Mouse (Mus musculus) midbrain, embryonic 12.5 days (tissue): Measurements from ENCODE around the gene Itih3. TPM values are rescaled to one million over a fixed set of nuclear protein-coding genes. Genes with fewer than 3 reads are reported as not detected.

Experiments
- ATAC-seq: fragments of 200-750 bp; cut with Nextera tagmentation; 2 replicates; pipeline ENCODE4 v1.8.0; 2017; ENCODE audit warnings: low read depth, moderate TSS enrichment, moderate library complexity; ENCODE audit not compliant: low FRiP score
- H3K27ac ChIP-seq: fragments of 300-500 bp; sonication (generic); replicated peaks from 2 replicates; pipeline ENCODE4 v1.5.1; 2016; ENCODE audit warnings: mild to moderate bottlenecking
- H3K27me3 ChIP-seq: fragments of 300-500 bp; sonication (generic); 2 replicates; pipeline ENCODE4 v1.6.1; 2016; ENCODE audit warnings: mild to moderate bottlenecking
- H3K36me3 ChIP-seq: fragments of 300-500 bp; sonication (generic); 2 replicates; pipeline ENCODE4 v1.6.1; 2016
- H3K4me1 ChIP-seq: fragments of 300-500 bp; sonication (generic); 2 replicates; pipeline ENCODE4 v1.6.1; 2016
- H3K4me2 ChIP-seq: fragments of 300-500 bp; sonication (generic); replicated peaks from 2 replicates; pipeline ENCODE4 v1.6.1; 2016; ENCODE audit warnings: mild to moderate bottlenecking, moderate library complexity
- H3K4me3 ChIP-seq: fragments of 300-500 bp; sonication (generic); 2 replicates; pipeline ENCODE4 v1.5.1; 2016; ENCODE audit warnings: mild to moderate bottlenecking
- H3K9ac ChIP-seq: fragments of 300-500 bp; sonication (generic); replicated peaks from 2 replicates; pipeline ENCODE4 v1.6.1; 2016; ENCODE audit warnings: mild to moderate bottlenecking, moderate library complexity
- H3K9me3 ChIP-seq: fragments of 300-500 bp; sonication (generic); 2 replicates; pipeline ENCODE4 v1.6.1; 2016; ENCODE audit warnings: mild to moderate bottlenecking
- WGBS: fragments of 180-500 bp; shearing (Covaris S2); methylation state at CpG from one replicate; pipeline ENCODE4 v1.1.7; 2016; 5-methylcytosine and 5-hydroxymethylcytosine counted together
- polyA plus RNA-seq: library from polyadenylated mRNA; unstranded; fragments of >200 nt; fragmentation: Nextera tagmentation; extraction: Ambion mirVana; gene quantifications from 2 replicates; pipeline ENCODE4 v1.2.1, GENCODE M21; 2016

Gene Itih3
- polyA plus RNA-seq, 1 experiment from 2014 or later = 0.55 TPM

GRCm38 (mm10) chr14:30888271-30888732 lies 35.3 kb downstream of the Itih3 start:
- no peak overlapping the region for H3K9ac ChIP-seq
- no peak overlapping the region for H3K27ac ChIP-seq
- 0 out of 2 replicates have a peak, but pooled peaks cover 4% of the 10 kb centered on the region for H3K4me1 ChIP-seq
- H3K4me2 ChIP-seq = no peak overlapping the region
- H3K4me3 ChIP-seq = no peak overlapping the region
- 28% methylated on average over 8 of the region's 9 CpGs for WGBS
- no peaks in the 10 kb centered on the region for H3K9me3 ChIP-seq
- no peaks in the 10 kb centered on the region for H3K36me3 ChIP-seq
- no peak for ATAC-seq
- no peaks in the 10 kb centered on the region for H3K27me3 ChIP-seq

DNA sequence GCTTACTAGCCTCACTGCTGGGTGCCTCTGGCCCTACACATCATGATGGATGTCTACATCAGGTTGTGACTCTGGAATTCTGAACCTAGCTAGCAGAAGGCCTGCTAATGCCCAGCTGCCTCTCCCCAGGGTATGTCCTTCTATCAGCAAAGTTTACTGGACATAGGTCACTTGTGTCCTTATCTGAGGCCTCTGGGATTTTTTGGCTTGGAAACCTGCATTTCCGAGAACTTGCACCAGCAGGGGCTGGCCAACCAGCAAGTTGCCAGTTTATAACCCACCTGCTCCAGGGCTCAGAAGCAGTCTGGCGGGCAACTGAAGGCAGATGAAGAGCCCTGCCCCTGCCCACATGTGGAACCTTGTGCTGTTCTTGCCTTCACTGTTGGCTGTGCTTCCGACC lies 37.4 kb downstream of the Itih3 start, which contains the start of gene Itih4:
Gene Itih4, plus strand, starts transcription at position 273 of the 400 bp plus-strand sequence.
- Histone ChIP-seq H3K36me3 (no peaks in the 10 kb centered on the region), H3K27me3 (no peaks in the 10 kb centered on the region), H3K9me3 (no peaks in the 10 kb centered on the region), H3K4me2 (no peak within 1 kb of the TSS), H3K27ac (no peak within 1 kb of the TSS), H3K4me1 (0 out of 2 replicates have a peak, but pooled peaks cover 4% of the 10 kb centered on the region), H3K9ac (no peak within 1 kb of the TSS), H3K4me3 (no peak within 1 kb of the TSS)
- whole genome bisulfite sequencing = 89% methylated on average over 3 of the region's 3 CpGs
- no peak for ATAC-seq

DNA sequence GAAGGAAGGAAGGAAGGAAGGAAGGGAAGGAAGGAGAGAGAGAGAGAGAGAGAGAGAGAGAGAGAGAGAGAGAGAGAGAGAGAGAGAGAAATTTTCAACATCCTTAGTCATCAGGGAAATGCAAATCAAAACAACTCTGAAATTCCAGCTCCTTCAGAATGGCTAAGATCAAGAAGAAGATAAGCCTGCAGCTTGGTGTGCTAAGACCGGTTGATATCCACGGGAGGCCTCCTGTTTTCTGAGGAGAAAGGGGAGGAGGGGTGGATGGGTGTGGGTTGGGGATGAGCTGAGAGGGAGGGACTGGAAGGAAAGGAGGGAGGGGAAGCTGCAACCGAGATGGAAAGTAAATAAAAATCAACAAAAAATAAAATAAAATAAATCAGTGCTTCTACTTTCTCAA lies 38.3 kb downstream of the Itih3 start:
- Histone ChIP-seq H3K4me1 (0 out of 2 replicates have a peak, but pooled peaks cover 4% of the 10 kb centered on the region), H3K4me3 (no peak overlapping the region), H3K27me3 (no peaks in the 10 kb centered on the region), H3K4me2 (no peak overlapping the region), H3K27ac (no peak overlapping the region), H3K9ac (no peak overlapping the region), H3K9me3 (no peaks in the 10 kb centered on the region), H3K36me3 (no peaks in the 10 kb centered on the region)
- ATAC-seq = no peak
- 24% methylated on average over 3 of the region's 3 CpGs for WGBS

GRCm38 (mm10) chr14:30881718-30882108 lies 41.8 kb downstream of the Itih3 start:
- Histone ChIP-seq H3K9me3 (no peaks in the 10 kb centered on the region), H3K9ac (no peak overlapping the region), H3K4me3 (no peak overlapping the region), H3K27ac (no peak overlapping the region), H3K4me2 (no peak overlapping the region), H3K36me3 (no peaks in the 10 kb centered on the region), H3K4me1 (no peaks in the 10 kb centered on the region), H3K27me3 (no peaks in the 10 kb centered on the region)
- ATAC-seq = no peak
- 92% methylated on average over 3 of the region's 3 CpGs for WGBS

- ATAC-seq = no peak
- Histone ChIP-seq H3K9ac (no peak overlapping the region), H3K36me3 (no peaks in the 10 kb centered on the region; the same call in 1 of the 2 replicates), H3K4me2 (no peak overlapping the region), H3K27ac (no peak overlapping the region), H3K4me3 (no peak overlapping the region), H3K27me3 (no peaks in the 10 kb centered on the region), H3K9me3 (no peaks in the 10 kb centered on the region), H3K4me1 (no peaks in the 10 kb centered on the region)
- 88% methylated on average over 17 of the region's 17 CpGs for WGBS
Measured at GRCm38 (mm10) chr14:30880811-30881717, 42.5 kb downstream of the Itih3 start.

DNA sequence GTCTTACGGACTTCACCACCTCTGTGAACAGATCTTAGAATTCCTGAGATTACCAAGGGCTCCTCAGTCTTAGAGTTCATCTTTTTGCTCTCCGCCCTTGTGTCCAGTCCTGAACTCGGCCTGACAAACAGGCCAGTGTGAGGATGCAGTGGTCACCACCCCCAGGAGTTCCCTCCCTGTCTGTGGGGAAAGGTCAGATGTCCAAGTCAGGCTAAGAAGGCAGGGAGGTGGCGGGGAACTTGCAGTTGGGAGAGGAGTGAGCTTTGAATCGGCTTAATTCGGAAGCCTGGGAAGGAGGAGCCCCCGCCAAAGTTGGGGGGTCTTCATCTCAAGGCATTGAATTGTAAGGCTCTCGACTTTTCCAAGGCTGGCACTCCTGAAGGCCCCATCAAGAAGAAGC lies 43.3 kb downstream of the Itih3 start:
- Histone ChIP-seq H3K27ac (no peak overlapping the region), H3K4me3 (no peak overlapping the region), H3K4me2 (no peak overlapping the region), H3K4me1 (no peaks in the 10 kb centered on the region), H3K9me3 (no peaks in the 10 kb centered on the region), H3K36me3 (peaks cover 7% of the 10 kb centered on the region; the same call in 1 of the 2 replicates), H3K27me3 (no peaks in the 10 kb centered on the region), H3K9ac (no peak overlapping the region)
- WGBS = 75% methylated on average over 8 of the region's 8 CpGs
- ATAC-seq = no peak

GRCm38 (mm10) chr14:30879794-30880193 lies 43.8 kb downstream of the Itih3 start:
- Histone ChIP-seq H3K9ac (no peak overlapping the region), H3K4me1 (no peaks in the 10 kb centered on the region), H3K9me3 (no peaks in the 10 kb centered on the region), H3K27me3 (no peaks in the 10 kb centered on the region), H3K27ac (no peak overlapping the region), H3K4me2 (no peak overlapping the region), H3K36me3 (peaks cover 8% of the 10 kb centered on the region; the same call in 1 of the 2 replicates), H3K4me3 (no peak overlapping the region)
- ATAC-seq = no peak
- WGBS = 65% methylated on average over 9 of the region's 9 CpGs

DNA sequence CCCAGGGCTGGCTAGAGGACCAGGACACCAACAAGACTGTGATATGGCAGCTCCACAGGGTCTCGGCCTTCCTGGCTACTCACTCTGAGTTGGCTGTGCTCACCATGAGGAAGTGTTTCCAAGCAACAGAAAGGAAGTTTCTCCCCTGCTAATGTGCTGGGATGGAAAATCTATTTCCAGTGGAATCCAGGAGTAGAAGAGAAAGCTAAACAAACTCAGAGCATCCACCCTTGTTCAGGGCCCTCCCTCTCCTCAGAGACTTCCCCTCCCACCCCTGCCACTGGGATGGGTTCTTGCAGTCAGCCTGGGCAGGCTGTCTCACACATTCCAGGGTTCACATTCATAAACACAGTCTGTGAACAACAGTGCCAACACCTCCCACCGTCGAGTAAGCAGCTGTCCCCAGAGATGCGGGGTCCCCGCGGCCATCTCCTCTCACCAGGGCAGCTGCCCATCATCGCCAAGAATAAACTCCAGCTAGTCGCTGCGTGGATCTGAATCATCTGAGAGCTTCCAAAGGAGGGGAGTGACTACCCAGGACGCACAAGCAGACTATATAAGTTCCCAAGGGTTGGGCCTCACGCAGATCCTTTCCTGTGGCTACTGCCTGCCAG lies 44.5 kb downstream of the Itih3 start, which contains the start of gene Mustn1:
Gene Mustn1, plus strand, starts transcription at position 243 of the 614 bp plus-strand sequence.
- Histone ChIP-seq H3K9ac (no peak within 1 kb of the TSS), H3K36me3 (peaks cover 14% of the 10 kb centered on the region), H3K9me3 (no peaks in the 10 kb centered on the region), H3K27me3 (no peaks in the 10 kb centered on the region), H3K4me2 (no peak within 1 kb of the TSS), H3K4me1 (no peaks in the 10 kb centered on the region), H3K27ac (no peak within 1 kb of the TSS), H3K4me3 (no peak within 1 kb of the TSS)
- 79% methylated on average over 11 of the region's 11 CpGs for WGBS
- no peak for ATAC-seq

GRCm38 (mm10) chr14:30877827-30878226 lies 45.7 kb downstream of the Itih3 start:
- Histone ChIP-seq H3K9me3 (no peaks in the 10 kb centered on the region), H3K27me3 (no peaks in the 10 kb centered on the region), H3K9ac (no peak overlapping the region), H3K4me3 (no peak overlapping the region), H3K4me1 (0 out of 2 replicates have a peak, but pooled peaks cover 3% of the 10 kb centered on the region), H3K27ac (no peak overlapping the region), H3K36me3 (peaks cover 26% of the 10 kb centered on the region), H3K4me2 (no peak overlapping the region)
- 97% methylated on average over 3 of the region's 3 CpGs for WGBS
- no peak for ATAC-seq

DNA sequence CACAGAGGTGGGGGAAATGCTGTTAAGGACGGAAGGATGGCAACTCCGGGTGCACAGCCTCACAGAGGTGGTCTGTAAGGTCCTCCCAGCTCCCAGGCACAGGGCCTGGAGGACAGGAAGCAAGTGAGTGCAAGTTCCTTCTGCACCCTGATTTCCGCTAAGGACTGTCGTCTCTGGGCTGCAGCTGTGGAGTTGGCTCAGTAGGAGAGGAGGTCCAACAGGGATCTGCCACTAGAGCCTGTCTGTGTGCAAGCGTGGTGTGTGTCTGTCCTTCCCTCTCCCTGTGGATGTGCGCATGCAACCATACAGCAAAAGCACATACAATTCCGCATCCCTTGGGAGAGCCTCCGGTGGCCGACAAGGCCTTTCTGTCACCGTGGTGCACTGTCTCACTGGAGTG lies 47.1 kb downstream of the Itih3 start:
- Histone ChIP-seq H3K9ac (no peak overlapping the region), H3K4me3 (no peak overlapping the region), H3K27me3 (no peaks in the 10 kb centered on the region), H3K36me3 (peaks cover 30% of the 10 kb centered on the region), H3K4me1 (0 out of 2 replicates have a peak, but pooled peaks cover 3% of the 10 kb centered on the region), H3K9me3 (no peaks in the 10 kb centered on the region), H3K4me2 (no peak overlapping the region), H3K27ac (no peak overlapping the region)
- no peak for ATAC-seq
- WGBS = 90% methylated on average over 10 of the region's 10 CpGs

DNA sequence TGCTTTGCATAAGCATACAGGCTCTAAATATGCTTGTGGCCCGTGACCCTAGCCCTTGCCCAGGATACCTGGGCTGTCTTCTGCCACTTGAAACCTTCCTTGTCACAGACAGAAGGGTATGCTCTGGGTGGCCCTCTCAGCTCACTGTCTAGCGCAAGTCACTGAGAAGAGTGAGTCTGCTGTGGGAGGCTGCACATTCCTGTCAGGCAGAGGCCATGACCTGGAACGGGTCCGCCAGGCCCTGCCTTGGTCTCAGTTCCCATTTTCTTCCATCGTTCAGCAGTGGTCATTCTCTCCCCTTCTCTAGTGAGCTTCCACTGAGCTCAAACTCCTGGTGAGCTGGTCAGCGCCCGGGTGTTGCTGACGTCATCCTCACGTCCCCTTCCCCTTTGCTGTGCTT lies 47.6 kb downstream of the Itih3 start:
- H3K4me1 ChIP-seq = 0 out of 2 replicates have a peak, but pooled peaks cover 3% of the 10 kb centered on the region
- no peaks in the 10 kb centered on the region for H3K27me3 ChIP-seq
- H3K4me2 ChIP-seq = no peak overlapping the region
- WGBS = 85% methylated on average over 9 of the region's 9 CpGs
- peaks cover 34% of the 10 kb centered on the region for H3K36me3 ChIP-seq
- H3K9me3 ChIP-seq = no peaks in the 10 kb centered on the region
- no peak overlapping the region for H3K4me3 ChIP-seq
- no peak for ATAC-seq
- H3K9ac ChIP-seq = no peak overlapping the region
- no peak overlapping the region for H3K27ac ChIP-seq
